Mouse (Mus musculus) stomach, embryonic 15.5 days (tissue): ENCODE data around the gene Atp6v1e2. TPM values are rescaled to one million over a fixed set of nuclear protein-coding genes. Genes with fewer than 3 reads are reported as not detected.

ENCODE experiments used
- ATAC-seq: fragments of 200-750 bp; cut with Nextera tagmentation; 2 replicates; pipeline ENCODE4 v1.8.0; 2017; ENCODE audit warnings: low read depth, moderate number of reproducible peaks, moderate TSS enrichment; ENCODE audit not compliant: insufficient read depth, low FRiP score
- H3K27ac ChIP-seq: fragments of 300-500 bp; sonication (generic); 2 replicates; pipeline ENCODE4 v1.5.1; 2015; ENCODE audit warnings: mild to moderate bottlenecking, inconsistent platforms
- H3K27me3 ChIP-seq: fragments of 300-500 bp; sonication (generic); replicated peaks from 2 replicates; pipeline ENCODE4 v1.6.1; 2015; ENCODE audit warnings: inconsistent platforms
- H3K36me3 ChIP-seq: fragments of 300-500 bp; sonication (generic); 2 replicates; pipeline ENCODE4 v1.6.1; 2015; ENCODE audit warnings: inconsistent platforms
- H3K4me1 ChIP-seq: fragments of 300-500 bp; sonication (generic); 2 replicates; pipeline ENCODE4 v1.6.1; 2015; ENCODE audit warnings: inconsistent platforms
- H3K4me2 ChIP-seq: fragments of 300-500 bp; sonication (generic); 2 replicates; pipeline ENCODE4 v1.6.1; 2015; ENCODE audit warnings: mild to moderate bottlenecking, inconsistent platforms
- H3K4me3 ChIP-seq: fragments of 300-500 bp; sonication (generic); replicated peaks from 2 replicates; pipeline ENCODE4 v1.5.1; 2015; ENCODE audit warnings: inconsistent platforms
- H3K9ac ChIP-seq: fragments of 300-500 bp; sonication (generic); 2 replicates; pipeline ENCODE4 v1.6.1; 2015; ENCODE audit warnings: inconsistent platforms
- H3K9me3 ChIP-seq: fragments of 300-500 bp; sonication (generic); 2 replicates; pipeline ENCODE4 v1.6.1; 2016; ENCODE audit warnings: inconsistent platforms
- WGBS: fragments of 180-500 bp; shearing (Covaris S2); methylation state at CpG from one replicate; pipeline ENCODE4 v1.1.7; 2015; 5-methylcytosine and 5-hydroxymethylcytosine counted together
- polyA plus RNA-seq: library from polyadenylated mRNA; unstranded; fragments of >200 nt; fragmentation: Nextera tagmentation; extraction: Ambion mirVana; gene quantifications from 2 replicates; pipeline ENCODE4 v1.2.1, GENCODE M21; 2015

Gene Atp6v1e2
- polyA plus RNA-seq, 1 experiment from 2014 or later, result not detected

DNA sequence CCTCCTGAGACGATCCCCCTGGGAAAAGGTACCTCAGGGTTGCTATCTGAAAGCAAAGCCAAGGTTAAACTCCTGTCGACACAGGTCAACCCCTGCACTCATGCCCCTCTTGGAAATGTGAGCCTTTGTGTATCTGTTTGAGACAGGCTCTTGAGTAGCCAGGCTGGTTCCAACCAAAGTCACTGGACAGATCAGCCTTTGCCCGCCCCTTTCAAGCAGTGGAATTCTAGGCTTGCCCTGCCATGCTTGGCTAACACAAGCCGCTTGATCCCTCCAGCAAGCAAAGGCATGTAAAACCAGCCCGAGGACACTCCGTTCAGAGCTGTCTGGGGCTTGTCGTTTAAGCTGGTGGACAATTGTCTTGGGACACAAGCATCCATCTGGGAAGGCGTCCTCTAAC, 39.4 kb downstream of the Atp6v1e2 start:
- no peaks in the 10 kb centered on the region for H3K9me3 ChIP-seq
- no peak overlapping the region for H3K27ac ChIP-seq
- H3K4me3 ChIP-seq, result no peak overlapping the region
- ATAC-seq, result no peak
- H3K4me1 ChIP-seq, result peaks cover 15% of the 10 kb centered on the region; the same call in 1 of the 2 replicates
- H3K4me2 ChIP-seq, result no peak overlapping the region
- WGBS, result 60% methylated on average over 8 of the region's 8 CpGs
- H3K9ac ChIP-seq, result no peak overlapping the region
- no peaks in the 10 kb centered on the region for H3K36me3 ChIP-seq
- H3K27me3 ChIP-seq, result 0 out of 2 replicates have a peak, but pooled peaks cover 4% of the 10 kb centered on the region

DNA sequence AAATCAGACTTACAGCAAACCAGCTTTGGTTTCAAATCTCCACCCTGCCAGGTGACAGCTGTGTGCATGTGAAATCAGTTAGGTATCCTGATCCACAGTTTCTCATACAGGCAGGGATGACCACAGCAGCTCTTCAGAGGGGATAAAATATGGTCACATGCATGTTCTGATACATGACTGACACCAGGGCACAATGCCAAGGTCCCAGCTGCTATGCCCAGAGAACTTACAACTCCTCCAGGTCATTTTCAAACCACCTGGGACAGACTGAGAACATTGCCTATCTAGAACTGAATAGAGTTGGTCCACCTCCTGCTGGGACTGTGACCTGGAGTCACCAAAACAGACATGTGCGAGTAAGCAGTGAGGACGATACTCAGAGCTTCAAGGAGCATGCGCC, 40.6 kb downstream of the Atp6v1e2 start:
- Histone ChIP-seq H3K4me2 (no peak overlapping the region), H3K9ac (no peak overlapping the region), H3K27me3 (0 out of 2 replicates have a peak, but pooled peaks cover 4% of the 10 kb centered on the region), H3K36me3 (no peaks in the 10 kb centered on the region), H3K4me3 (no peak overlapping the region), H3K4me1 (peaks cover 15% of the 10 kb centered on the region; the same call in 1 of the 2 replicates), H3K9me3 (no peaks in the 10 kb centered on the region), H3K27ac (no peak overlapping the region)
- WGBS, result 87% methylated on average over 3 of the region's 3 CpGs
- no peak for ATAC-seq

DNA sequence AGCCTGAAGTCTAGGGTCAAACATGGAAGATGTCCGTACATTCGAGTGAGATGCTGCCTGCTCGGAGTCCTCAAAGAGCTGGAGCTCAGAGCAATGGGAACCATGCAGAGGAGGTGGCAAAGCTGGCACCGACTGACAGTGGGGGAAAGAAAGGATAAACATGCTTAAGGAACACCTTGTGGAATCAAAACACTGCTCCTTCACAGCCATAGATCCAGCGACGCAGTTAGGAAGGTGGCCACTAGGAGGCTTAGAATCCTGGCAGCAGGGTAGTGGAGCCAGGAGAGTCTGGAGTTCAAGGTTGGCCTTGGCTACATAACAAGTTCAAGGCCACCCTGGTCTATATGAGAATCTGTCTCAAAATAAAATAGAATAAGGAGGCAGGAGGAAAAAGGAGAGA, 41.1 kb downstream of the Atp6v1e2 start:
- 30% methylated on average over 6 of the region's 6 CpGs for WGBS
- ATAC-seq, result no peak
- peaks cover 15% of the 10 kb centered on the region; the same call in 1 of the 2 replicates for H3K4me1 ChIP-seq
- H3K4me2 ChIP-seq, result no peak overlapping the region
- H3K27ac ChIP-seq, result no peak overlapping the region
- H3K27me3 ChIP-seq, result 0 out of 2 replicates have a peak, but pooled peaks cover 4% of the 10 kb centered on the region
- H3K9me3 ChIP-seq, result no peaks in the 10 kb centered on the region
- no peaks in the 10 kb centered on the region for H3K36me3 ChIP-seq
- no peak overlapping the region for H3K9ac ChIP-seq
- H3K4me3 ChIP-seq, result no peak overlapping the region

DNA sequence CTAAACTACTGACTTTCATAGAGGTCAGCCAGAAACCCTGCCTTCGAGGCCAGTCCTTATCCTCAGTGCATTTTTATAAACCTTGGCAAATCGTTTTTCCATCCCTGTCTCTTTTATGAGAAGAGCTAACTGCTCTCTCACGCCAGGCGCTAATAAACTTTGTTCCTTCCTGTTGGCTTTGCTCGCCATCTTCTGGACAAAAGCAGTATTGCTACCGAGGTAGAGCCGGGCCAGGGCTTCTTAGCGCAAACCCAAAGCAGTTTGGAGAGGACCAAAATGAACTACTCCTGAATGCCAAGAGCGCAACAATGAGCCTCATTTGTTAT, 41.6 kb downstream of the Atp6v1e2 start:
- Histone ChIP-seq H3K9ac (no peak overlapping the region), H3K4me3 (no peak overlapping the region), H3K27ac (peak overlapping the region; percentile 70; the same call in 1 of the 2 replicates), H3K27me3 (0 out of 2 replicates have a peak, but pooled peaks cover 4% of the 10 kb centered on the region), H3K36me3 (no peaks in the 10 kb centered on the region), H3K9me3 (no peaks in the 10 kb centered on the region), H3K4me1 (peaks cover 15% of the 10 kb centered on the region; the same call in 1 of the 2 replicates), H3K4me2 (peak overlapping the region; percentile 32; the same call in 1 of the 2 replicates)
- no peak for ATAC-seq
- WGBS, result 4% methylated on average over 9 of the region's 9 CpGs

DNA sequence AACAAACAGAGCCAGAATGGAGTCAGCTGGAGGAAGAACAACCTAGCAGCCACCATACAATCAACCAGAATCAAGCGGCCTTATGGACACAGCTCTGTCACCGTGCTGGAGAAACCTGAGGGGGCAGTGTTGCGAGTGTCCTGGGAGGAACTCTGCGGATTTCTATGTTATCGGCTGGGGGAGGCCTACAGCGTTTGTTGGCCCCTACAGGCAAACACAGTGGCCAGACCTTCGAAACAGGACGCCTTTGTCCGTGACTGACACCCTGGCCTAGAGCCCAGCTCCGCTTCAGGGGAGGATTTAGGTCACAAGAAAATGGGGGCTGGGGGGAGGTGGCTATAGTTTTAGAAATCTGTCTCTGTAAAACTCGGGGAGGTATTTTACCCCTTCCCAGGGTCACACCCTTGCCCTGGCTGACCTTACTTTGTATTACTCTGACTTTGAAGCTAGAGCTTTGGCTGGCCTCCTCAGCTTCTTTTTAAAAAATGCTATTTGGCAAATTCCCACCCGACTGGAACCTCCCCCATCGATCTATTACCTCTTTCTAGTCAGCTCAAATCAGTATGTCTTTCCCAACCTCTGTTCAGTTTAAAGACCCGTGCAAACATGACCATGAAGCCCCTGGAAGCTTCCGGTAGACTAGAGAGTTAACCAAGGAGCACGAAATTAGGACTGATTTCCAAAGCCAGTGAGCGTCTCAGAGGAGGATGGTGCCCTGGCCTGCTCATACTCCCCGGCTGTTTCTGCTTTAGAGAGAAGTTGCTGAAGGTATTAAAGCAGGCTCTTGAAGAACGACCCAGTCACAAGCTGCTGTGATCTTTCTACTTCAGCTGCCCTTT, 42.2 kb downstream of the Atp6v1e2 start:
- 0 out of 2 replicates have a peak, but pooled peaks cover 4% of the 10 kb centered on the region for H3K27me3 ChIP-seq
- no peaks in the 10 kb centered on the region for H3K36me3 ChIP-seq
- 24% methylated on average over 19 of the region's 19 CpGs for WGBS
- H3K4me2 ChIP-seq, result peak overlapping the region; percentile 32; the same call in 1 of the 2 replicates
- no peak overlapping the region for H3K9ac ChIP-seq
- H3K9me3 ChIP-seq, result no peaks in the 10 kb centered on the region
- H3K4me3 ChIP-seq, result no peak overlapping the region
- peak; percentile 70 for ATAC-seq
- peaks cover 15% of the 10 kb centered on the region; the same call in 1 of the 2 replicates for H3K4me1 ChIP-seq
- peak overlapping the region; percentile 70; the same call in 1 of the 2 replicates for H3K27ac ChIP-seq

DNA sequence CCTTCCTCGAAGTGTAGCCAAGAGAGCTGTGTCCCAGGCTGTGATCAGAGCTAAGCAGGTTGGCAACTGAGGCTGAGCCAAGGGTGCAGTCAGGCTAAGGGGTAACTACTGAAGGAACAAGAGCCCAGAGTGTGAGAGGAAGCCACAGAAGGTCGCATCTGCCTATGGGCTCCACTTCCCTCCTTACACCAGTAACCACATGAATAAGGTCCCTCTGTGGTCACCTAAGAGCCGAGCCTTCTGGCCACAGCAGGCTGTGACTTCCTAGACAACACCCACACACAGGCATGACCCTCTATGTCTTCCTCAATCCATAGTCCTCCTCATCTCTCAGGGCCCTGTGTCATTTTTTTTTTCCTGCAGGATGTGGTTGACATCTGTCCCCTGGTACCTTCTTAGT, 43.5 kb downstream of the Atp6v1e2 start:
- no peak for ATAC-seq
- Histone ChIP-seq H3K4me3 (no peak overlapping the region), H3K36me3 (no peaks in the 10 kb centered on the region), H3K9ac (no peak overlapping the region), H3K27ac (no peak overlapping the region), H3K4me2 (no peak overlapping the region), H3K27me3 (0 out of 2 replicates have a peak, but pooled peaks cover 2% of the 10 kb centered on the region), H3K9me3 (no peaks in the 10 kb centered on the region), H3K4me1 (peaks cover 15% of the 10 kb centered on the region; the same call in 1 of the 2 replicates)
- 73% methylated on average over 3 of the region's 3 CpGs for WGBS

DNA sequence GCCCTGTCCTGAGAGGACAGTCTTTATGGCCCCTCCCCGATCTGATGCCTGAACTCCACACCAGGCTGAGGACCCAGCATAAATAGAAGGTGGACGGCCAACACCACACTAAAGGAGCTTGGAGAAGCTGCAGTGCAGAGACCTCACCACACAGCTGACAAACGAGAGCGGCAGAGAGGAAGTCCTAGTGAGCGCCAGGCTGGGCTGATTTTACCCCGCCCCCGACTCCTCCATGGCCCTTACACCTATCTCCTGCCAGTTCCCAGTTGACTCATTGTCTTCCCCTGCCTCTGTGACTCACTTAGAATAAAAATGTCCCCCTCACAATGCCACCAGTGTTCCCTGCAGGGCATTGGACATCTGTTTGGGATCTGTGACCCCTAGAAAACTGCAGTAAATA, 44.1 kb downstream of the Atp6v1e2 start:
- H3K4me3 ChIP-seq, result no peak overlapping the region
- ATAC-seq, result no peak
- 30% methylated on average over 7 of the region's 7 CpGs for WGBS
- H3K9me3 ChIP-seq, result no peaks in the 10 kb centered on the region
- H3K36me3 ChIP-seq, result no peaks in the 10 kb centered on the region
- H3K9ac ChIP-seq, result no peak overlapping the region
- no peak overlapping the region for H3K27ac ChIP-seq
- no peaks in the 10 kb centered on the region for H3K27me3 ChIP-seq
- H3K4me1 ChIP-seq, result peaks cover 15% of the 10 kb centered on the region; the same call in 1 of the 2 replicates
- no peak overlapping the region for H3K4me2 ChIP-seq

DNA sequence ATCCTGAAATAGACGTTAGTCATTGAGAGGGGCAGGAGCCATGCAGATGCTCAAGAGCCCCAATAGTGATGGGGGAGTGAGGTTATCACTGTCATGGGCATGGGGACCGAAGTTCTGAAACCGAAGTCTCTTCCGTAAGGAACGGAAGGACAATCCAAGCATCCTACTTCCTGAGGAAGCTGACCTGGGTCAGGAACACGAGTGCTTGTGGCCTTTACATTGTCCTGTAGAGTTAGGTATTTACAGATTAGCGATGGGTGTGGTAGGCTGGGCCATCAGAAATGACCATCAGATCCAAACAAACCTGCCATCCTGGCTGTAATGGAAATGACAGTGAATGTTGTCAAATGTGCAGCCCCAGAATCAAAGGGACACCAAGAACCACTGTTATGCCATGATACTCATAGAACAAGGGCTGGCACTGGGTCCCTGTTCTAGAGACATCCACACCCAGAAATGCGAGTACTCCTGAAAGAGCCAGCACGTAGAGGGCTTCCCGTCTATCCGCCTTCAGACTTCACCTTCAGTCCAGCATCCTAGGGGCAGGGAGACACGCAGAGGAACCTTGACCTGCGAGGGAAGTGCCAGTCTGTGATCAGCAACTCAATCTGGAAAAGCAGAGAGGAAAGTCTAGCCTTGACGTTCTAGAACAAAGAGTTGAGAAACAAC, 45.2 kb downstream of the Atp6v1e2 start:
- peaks cover 15% of the 10 kb centered on the region; the same call in 1 of the 2 replicates for H3K4me1 ChIP-seq
- H3K36me3 ChIP-seq, result no peaks in the 10 kb centered on the region
- no peaks in the 10 kb centered on the region for H3K27me3 ChIP-seq
- no peak for ATAC-seq
- H3K9me3 ChIP-seq, result no peaks in the 10 kb centered on the region
- no peak overlapping the region for H3K27ac ChIP-seq
- no peak overlapping the region for H3K9ac ChIP-seq
- no peak overlapping the region for H3K4me3 ChIP-seq
- 90% methylated on average over 14 of the region's 14 CpGs for WGBS
- H3K4me2 ChIP-seq, result no peak overlapping the region

DNA sequence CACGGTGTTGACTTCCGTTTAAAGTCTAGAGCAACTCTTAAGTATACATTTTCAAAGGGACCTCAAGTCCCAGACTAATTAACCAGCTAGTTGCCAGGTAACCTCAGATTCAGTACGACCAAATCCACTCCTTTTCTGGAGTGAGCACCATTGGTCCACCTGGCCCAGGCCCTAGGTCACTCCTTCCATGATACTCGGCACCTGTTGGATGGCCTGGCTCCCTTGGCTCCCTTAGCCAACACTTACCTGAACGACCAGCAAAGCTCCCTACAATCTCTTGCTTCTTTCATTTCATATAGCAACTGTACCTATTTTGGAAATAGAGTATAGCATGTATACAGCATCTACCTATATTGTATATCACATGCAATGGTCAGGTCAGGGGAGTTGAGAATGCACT, 47.1 kb downstream of the Atp6v1e2 start:
- Histone ChIP-seq H3K27me3 (no peaks in the 10 kb centered on the region), H3K36me3 (no peaks in the 10 kb centered on the region), H3K4me2 (no peak overlapping the region), H3K4me1 (peaks cover 10% of the 10 kb centered on the region; the same call in 1 of the 2 replicates), H3K4me3 (no peak overlapping the region), H3K9ac (no peak overlapping the region), H3K27ac (no peak overlapping the region), H3K9me3 (no peaks in the 10 kb centered on the region)
- no peak for ATAC-seq
- WGBS, result 70% methylated on average over 5 of the region's 5 CpGs

DNA sequence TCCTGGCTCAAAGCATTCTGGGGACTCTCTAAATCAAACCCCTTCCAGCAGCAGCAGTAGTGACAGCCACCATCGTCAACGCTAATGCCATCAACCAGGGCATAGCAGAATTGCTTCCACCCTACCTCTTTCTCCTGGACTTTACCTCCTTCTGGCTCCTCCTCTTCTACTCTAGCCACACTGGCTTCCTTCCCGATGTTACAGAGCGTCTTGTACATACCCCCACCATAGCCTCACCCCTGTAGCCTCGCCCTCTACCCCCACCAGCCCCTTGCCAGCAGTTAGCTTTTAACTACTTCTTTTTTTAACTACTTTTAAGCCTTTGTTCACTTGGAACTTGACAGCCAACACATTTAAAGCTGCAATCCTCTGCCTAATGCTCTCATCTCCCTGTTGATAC, 47.9 kb downstream of the Atp6v1e2 start:
- no peak overlapping the region for H3K27ac ChIP-seq

DNA sequence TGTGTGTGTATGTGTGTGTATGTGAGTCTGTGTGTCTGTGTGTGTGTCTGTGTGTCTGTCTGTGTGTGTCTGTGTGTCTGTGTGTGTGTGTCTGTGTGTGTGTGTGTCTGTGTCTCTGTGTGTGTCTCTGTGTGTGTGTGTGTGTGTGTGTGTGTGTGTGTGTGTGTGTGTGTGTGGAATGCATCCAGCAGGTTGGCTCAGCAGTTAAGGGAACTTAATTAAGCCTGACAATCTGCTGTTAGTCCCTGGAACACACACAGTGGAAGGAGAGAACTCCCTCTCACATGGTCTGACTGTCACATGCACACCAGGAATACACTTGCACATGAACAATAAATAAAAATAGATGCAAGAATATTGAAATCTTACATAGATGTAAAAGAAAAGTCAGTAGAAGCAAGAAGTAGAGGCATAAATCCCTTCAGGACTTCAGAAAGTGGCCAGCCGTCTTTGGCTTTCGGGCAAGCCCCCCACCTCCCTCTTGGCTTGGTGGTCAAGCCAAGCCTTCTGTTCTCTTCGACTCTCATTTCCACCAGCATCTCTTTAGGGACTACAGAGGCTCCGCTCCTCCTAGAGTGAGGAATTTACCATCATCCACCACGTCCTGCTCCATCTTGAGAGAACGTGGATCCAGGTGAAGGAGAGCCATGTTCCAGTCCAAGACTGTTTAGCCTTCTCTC, 50.1 kb downstream of the Atp6v1e2 start:
- WGBS, result 90% methylated on average over 6 of the region's 6 CpGs
- no peak for ATAC-seq
- H3K27me3 ChIP-seq, result no peaks in the 10 kb centered on the region
- H3K9ac ChIP-seq, result no peak overlapping the region
- H3K4me2 ChIP-seq, result no peak overlapping the region
- no peak overlapping the region for H3K4me3 ChIP-seq
- H3K36me3 ChIP-seq, result no peaks in the 10 kb centered on the region
- H3K4me1 ChIP-seq, result no peaks in the 10 kb centered on the region
- H3K27ac ChIP-seq, result no peak overlapping the region
- no peaks in the 10 kb centered on the region for H3K9me3 ChIP-seq

More for the DNA sequence above, 47.9 kb downstream of the Atp6v1e2 start:
- peaks cover 3% of the 10 kb centered on the region; the same call in 1 of the 2 replicates for H3K4me1 ChIP-seq
- no peak overlapping the region for H3K4me3 ChIP-seq
- H3K9me3 ChIP-seq, result no peaks in the 10 kb centered on the region
- no peak for ATAC-seq
- 71% methylated on average over 5 of the region's 5 CpGs for WGBS
- no peak overlapping the region for H3K9ac ChIP-seq
- no peak overlapping the region for H3K4me2 ChIP-seq
- H3K36me3 ChIP-seq, result no peaks in the 10 kb centered on the region
- H3K27me3 ChIP-seq, result no peaks in the 10 kb centered on the region
